Mouse (Mus musculus): ENCODE results near the gene Arid2. TPM values are rescaled to one million over a fixed set of nuclear protein-coding genes. Genes with fewer than 3 reads are reported as not detected.

Arid2 gene
- total and polyA plus RNA-seq, 3 experiments = 20.3 to 31.2 (median 25.9) TPM

GRCm38 (mm10) chr15:96277061-96277460 is 10.3 kb upstream of the Arid2 start:
- Histone ChIP-seq H3K27ac (ENCODE audit: control insufficient read depth, low read depth, low read length) (peak overlapping the region; percentile 84), H3K4me3 (ENCODE audit: control insufficient read depth in 1 of 2, insufficient read depth in 1 of 2, low read depth in 2 of 2, low read length in 2 of 2) (no peak overlapping the region), H3K4me1 (ENCODE audit: control insufficient read depth in 1 of 2, insufficient read depth in 2 of 2, low read length in 2 of 2) (peaks cover 40 to 43% of the 10 kb centered on the region in 2 experiments), H3K79me2 (ENCODE audit: control insufficient read depth, insufficient read depth, low read length, poor library complexity) (peaks cover 31% of the 10 kb centered on the region), H3K9me3 (replicated peaks; ENCODE audit: insufficient read depth, low read length) (no peaks in the 10 kb centered on the region), H3K27me3 (ENCODE audit: control insufficient read depth in 1 of 2, insufficient read depth in 2 of 2, low read length in 2 of 2) (no peaks in the 10 kb centered on the region), H3K9ac (ENCODE audit: control insufficient read depth, low read depth, low read length, poor library complexity, severe bottlenecking) (peak overlapping the region; percentile 35), H3K36me3 (ENCODE audit: control insufficient read depth in 1 of 2, insufficient read depth in 2 of 2, low read length in 2 of 2) (peaks cover 7 to 62% of the 10 kb centered on the region in 2 experiments)
- DNase-seq (ENCODE audit: low read depth, low spot score) = peak; percentile 65
- 0 out of 2 replicates have a peak, but pooled peaks have one; percentile 7 for TF ChIP-seq TCF12 (IDR thresholded peaks at IDR 0.05; ENCODE audit: low read depth, low read length)
- no peak for TF ChIP-seq POLR2A (IDR thresholded peaks at IDR 0.05; ENCODE audit: control insufficient read depth in 1 of 2, insufficient read depth in 1 of 2, low read depth in 1 of 2, low read length in 2 of 2, poor library complexity in 1 of 2)
- TF ChIP-seq JUND (IDR thresholded peaks at IDR 0.05; ENCODE audit: low read depth, low read length) = no peak
- TF ChIP-seq TAL1 (IDR thresholded peaks at IDR 0.05; ENCODE audit: low read length) = peak; percentile 47
- no peak for TF ChIP-seq POLR2AphosphoS5 (IDR thresholded peaks at IDR 0.05; ENCODE audit: borderline replicate concordance, low read depth, low read length)
- no peak for TF ChIP-seq NELFE (IDR thresholded peaks at IDR 0.05; ENCODE audit: low read depth, low read length)
- no peak for TF ChIP-seq ZKSCAN1 (IDR thresholded peaks at IDR 0.05; ENCODE audit: low read depth, low read length)
- TF ChIP-seq UBTF (IDR thresholded peaks at IDR 0.05; ENCODE audit: borderline replicate concordance, insufficient read depth, low read depth, low read length) = no peak
- TF ChIP-seq HCFC1 (IDR thresholded peaks at IDR 0.05; ENCODE audit: low read depth, low read length) = no peak
- TF ChIP-seq SMC3 (IDR thresholded peaks at IDR 0.05; ENCODE audit: low read depth, low read length) = no peak
- no peak for TF ChIP-seq NRF1 (IDR thresholded peaks at IDR 0.05; ENCODE audit: insufficient read depth, low read depth, low read length, poor library complexity, severe bottlenecking)
- TF ChIP-seq MAX (IDR thresholded peaks at IDR 0.05; ENCODE audit: low read length) = no peak
- no peak for TF ChIP-seq KAT2A (conservative IDR thresholded peaks at IDR 0.05; ENCODE audit: low read depth, low read length)
- TF ChIP-seq MYB (IDR thresholded peaks at IDR 0.05; ENCODE audit: low read depth, low read length) = no peak
- 0 out of 2 replicates have a peak, but pooled peaks have one; percentile 14 for TF ChIP-seq CHD1 (IDR thresholded peaks at IDR 0.05; ENCODE audit: low read depth, low read length)
- TF ChIP-seq ZMIZ1 (IDR thresholded peaks at IDR 0.05; ENCODE audit: low read depth, low read length) = no peak
- peak; percentile 39 to 41; a peak in 3 of 4 replicates for TF ChIP-seq EP300 (IDR thresholded peaks at IDR 0.05; ENCODE audit: low read depth in 1 of 2, low read length in 2 of 2)
- TF ChIP-seq MYC (IDR thresholded peaks at IDR 0.05; ENCODE audit: low read depth, low read length) = no peak
- no peak for TF ChIP-seq USF1 (IDR thresholded peaks at IDR 0.05; ENCODE audit: low read depth, low read length)
- no peak for TF ChIP-seq ZNF384 (IDR thresholded peaks at IDR 0.05; ENCODE audit: low read depth, low read length)
- no peak for TF ChIP-seq CHD2 (IDR thresholded peaks at IDR 0.05; ENCODE audit: low read length)
- no peak for TF ChIP-seq ELF1 (IDR thresholded peaks at IDR 0.05; ENCODE audit: low read depth, low read length)
- TF ChIP-seq MAZ (IDR thresholded peaks at IDR 0.05; ENCODE audit: low read depth, low read length) = no peak
- TF ChIP-seq ETS1 (IDR thresholded peaks at IDR 0.05; ENCODE audit: low read depth, low read length) = no peak
- no peak for TF ChIP-seq RCOR1 (IDR thresholded peaks at IDR 0.05; ENCODE audit: low read depth, low read length)
- no peak for TF ChIP-seq USF2 (IDR thresholded peaks at IDR 0.05; ENCODE audit: borderline replicate concordance in 1 of 2, insufficient read depth in 1 of 2, low read depth in 1 of 2, low read length in 2 of 2)
- TF ChIP-seq TBP (IDR thresholded peaks at IDR 0.05; ENCODE audit: low read depth, low read length) = no peak

All from MEL (cell line).